Mouse (Mus musculus): ENCODE results near the gene Ak8.

Gene Ak8

GRCm38 (mm10) chr2:28860678-28861423 lies 160.9 kb downstream of the Ak8 start:
- in situ Hi-C loops (cut with MboI, MseI): no loop called here
